Mouse (Mus musculus): ENCODE results near the gene S100a9. TPM values are rescaled to one million over a fixed set of nuclear protein-coding genes. Genes with fewer than 3 reads are reported as not detected.

Gene S100a9
- polyA plus RNA-seq, 1 experiment from 2014 or later = not detected

GRCm38 (mm10) chr3:90657405-90657804 lies 38.1 kb downstream of the S100a9 start:
- H3K4me3 ChIP-seq = no peak overlapping the region
- 77% methylated on average over 4 of the region's 4 CpGs for WGBS
- no peak overlapping the region for H3K27ac ChIP-seq
- no peaks in the 10 kb centered on the region for H3K4me1 ChIP-seq
- H3K27me3 ChIP-seq (ENCODE audit: insufficient read depth, poor library complexity, severe bottlenecking) = peaks cover 19% of the 10 kb centered on the region; the same call in 1 of the 2 replicates
- no peaks in the 10 kb centered on the region for H3K9me3 ChIP-seq
- no peak for DNase-seq (ENCODE audit: low spot score)
- no peaks in the 10 kb centered on the region for H3K36me3 ChIP-seq

- Histone ChIP-seq H3K9me3 (no peaks in the 10 kb centered on the region), H3K36me3 (no peaks in the 10 kb centered on the region), H3K4me3 (no peak within 1 kb of the TSS), H3K27me3 (ENCODE audit: insufficient read depth, poor library complexity, severe bottlenecking) (peaks cover 19% of the 10 kb centered on the region; the same call in 1 of the 2 replicates), H3K27ac (no peak within 1 kb of the TSS), H3K4me1 (no peaks in the 10 kb centered on the region)
- no peak for DNase-seq (ENCODE audit: low spot score)
Measured at GRCm38 (mm10) chr3:90653717-90654116, 41.8 kb downstream of the S100a9 start, which contains the start of gene S100a7a. TSS of gene S100a7a (plus strand) at chr3:90654017.

- Histone ChIP-seq H3K4me3 (no peak overlapping the region), H3K36me3 (no peaks in the 10 kb centered on the region), H3K27me3 (ENCODE audit: insufficient read depth, poor library complexity, severe bottlenecking) (peaks cover 19% of the 10 kb centered on the region; the same call in 1 of the 2 replicates), H3K27ac (no peak overlapping the region), H3K9me3 (no peaks in the 10 kb centered on the region), H3K4me1 (no peaks in the 10 kb centered on the region)
- WGBS = 35% methylated on average over 5 of the region's 5 CpGs
- DNase-seq (ENCODE audit: low spot score) = no peak
Measured at GRCm38 (mm10) chr3:90652878-90653508, 42.5 kb downstream of the S100a9 start.

GRCm38 (mm10) chr3:90649832-90650231 lies 45.7 kb downstream of the S100a9 start:
- no peak overlapping the region for H3K4me3 ChIP-seq
- peaks cover 14% of the 10 kb centered on the region; the same call in 1 of the 2 replicates for H3K27me3 ChIP-seq (ENCODE audit: insufficient read depth, poor library complexity, severe bottlenecking)
- H3K9me3 ChIP-seq = no peaks in the 10 kb centered on the region
- 80% methylated on average over 2 of the region's 2 CpGs for WGBS
- no peaks in the 10 kb centered on the region for H3K4me1 ChIP-seq
- DNase-seq (ENCODE audit: low spot score) = no peak
- H3K27ac ChIP-seq = no peak overlapping the region
- no peaks in the 10 kb centered on the region for H3K36me3 ChIP-seq

GRCm38 (mm10) chr3:90648981-90649380 lies 46.5 kb downstream of the S100a9 start:
- Histone ChIP-seq H3K27ac (no peak overlapping the region), H3K4me3 (no peak overlapping the region), H3K9me3 (no peaks in the 10 kb centered on the region), H3K27me3 (ENCODE audit: insufficient read depth, poor library complexity, severe bottlenecking) (peaks cover 6% of the 10 kb centered on the region; the same call in 1 of the 2 replicates), H3K36me3 (no peaks in the 10 kb centered on the region), H3K4me1 (no peaks in the 10 kb centered on the region)
- DNase-seq (ENCODE audit: low spot score) = no peak

- WGBS = 51% methylated on average over 1 of the region's 1 CpGs
- no peaks in the 10 kb centered on the region for H3K36me3 ChIP-seq
- no peaks in the 10 kb centered on the region for H3K4me1 ChIP-seq
- no peaks in the 10 kb centered on the region for H3K27me3 ChIP-seq (ENCODE audit: insufficient read depth, poor library complexity, severe bottlenecking)
- DNase-seq (ENCODE audit: low spot score) = no peak
- H3K4me3 ChIP-seq = no peak overlapping the region
- no peak overlapping the region for H3K27ac ChIP-seq
- H3K9me3 ChIP-seq = no peaks in the 10 kb centered on the region
Measured at GRCm38 (mm10) chr3:90647291-90647690, 48.2 kb downstream of the S100a9 start.

- H3K36me3 ChIP-seq = no peaks in the 10 kb centered on the region
- no peak overlapping the region for H3K4me3 ChIP-seq
- 41% methylated on average over 3 of the region's 3 CpGs for WGBS
- peak; percentile 54 for DNase-seq (ENCODE audit: low spot score)
- no peak overlapping the region for H3K27ac ChIP-seq
- no peaks in the 10 kb centered on the region for H3K9me3 ChIP-seq
- no peaks in the 10 kb centered on the region for H3K4me1 ChIP-seq
- no peaks in the 10 kb centered on the region for H3K27me3 ChIP-seq (ENCODE audit: insufficient read depth, poor library complexity, severe bottlenecking)
Measured at GRCm38 (mm10) chr3:90644220-90644619, 51.3 kb downstream of the S100a9 start.

Other genes with a start within 250 kb of the S100a9 start
- gene Npr1, start 229.9 kb downstream of the S100a9 start, polyA plus RNA-seq (2016; fragmentation: Nextera tagmentation; extraction: Ambion mirVana) = 7.1 and 8.7 TPM in 2 replicates
- gene Ilf2, start 219.6 kb downstream of the S100a9 start, polyA plus RNA-seq (2016; fragmentation: Nextera tagmentation; extraction: Ambion mirVana) = 149 and 215 TPM in 2 replicates
- 71.7 and 74.4 TPM in 2 replicates for gene Snapin, start 204.7 kb downstream of the S100a9 start, polyA plus RNA-seq (2016; fragmentation: Nextera tagmentation; extraction: Ambion mirVana)
- gene Chtop, start 186.2 kb downstream of the S100a9 start, polyA plus RNA-seq (2016; fragmentation: Nextera tagmentation; extraction: Ambion mirVana) = 120 and 136 TPM in 2 replicates
- gene S100a1, start 181.3 kb downstream of the S100a9 start, polyA plus RNA-seq (2016; fragmentation: Nextera tagmentation; extraction: Ambion mirVana) = 64.6 and 111 TPM in 2 replicates
- 32.3 and 52.5 TPM in 2 replicates for gene S100a13, start 181.3 kb downstream of the S100a9 start, polyA plus RNA-seq (2016; fragmentation: Nextera tagmentation; extraction: Ambion mirVana)
- gene S100a14, start 168.9 kb downstream of the S100a9 start, polyA plus RNA-seq (2016; fragmentation: Nextera tagmentation; extraction: Ambion mirVana) = 0.28 TPM in 1 of 2 replicates, not detected in the other
- gene S100a16, start 158.5 kb downstream of the S100a9 start, polyA plus RNA-seq (2016; fragmentation: Nextera tagmentation; extraction: Ambion mirVana) = 18.1 and 36.6 TPM in 2 replicates
- 0.31 and 0.44 TPM in 2 replicates for gene S100a3, start 135.1 kb downstream of the S100a9 start, polyA plus RNA-seq (2016; fragmentation: Nextera tagmentation; extraction: Ambion mirVana)
- not detected in 2 replicates for gene S100a2, start 105.5 kb downstream of the S100a9 start, polyA plus RNA-seq (2016; fragmentation: Nextera tagmentation; extraction: Ambion mirVana)
- gene Gm42674, start 93.8 kb downstream of the S100a9 start, polyA plus RNA-seq (2016; fragmentation: Nextera tagmentation; extraction: Ambion mirVana) = not detected in 2 replicates
- 0.30 and 0.43 TPM in 2 replicates for gene S100a4, start 92.0 kb downstream of the S100a9 start, polyA plus RNA-seq (2016; fragmentation: Nextera tagmentation; extraction: Ambion mirVana)
- gene S100a5, start 87.2 kb downstream of the S100a9 start, polyA plus RNA-seq (2016; fragmentation: Nextera tagmentation; extraction: Ambion mirVana) = not detected in 2 replicates
- 27.3 and 28.9 TPM in 2 replicates for gene S100a6, start 82.8 kb downstream of the S100a9 start, polyA plus RNA-seq (2016; fragmentation: Nextera tagmentation; extraction: Ambion mirVana)
- not detected in 2 replicates for gene S100a7a, start 41.7 kb downstream of the S100a9 start, polyA plus RNA-seq (2016; fragmentation: Nextera tagmentation; extraction: Ambion mirVana)
- gene S100a8, start 26.7 kb downstream of the S100a9 start, polyA plus RNA-seq (2016; fragmentation: Nextera tagmentation; extraction: Ambion mirVana) = not detected in 2 replicates
- not detected in 2 replicates for gene Pglyrp4, start 31.2 kb upstream of the S100a9 start, polyA plus RNA-seq (2016; fragmentation: Nextera tagmentation; extraction: Ambion mirVana)
- gene Gm5849, start 82.2 kb upstream of the S100a9 start, polyA plus RNA-seq (2016; fragmentation: Nextera tagmentation; extraction: Ambion mirVana) = not detected in 2 replicates